Mouse (Mus musculus) monocyte, adult 2 months (primary cell): ENCODE results near the gene Slu7.

Source experiments
- DNase-seq, 2 experiments: peaks; one replicate each; pipeline ENCODE4 v3.0.0; 2022; ENCODE audit warnings: low spot score in 2 of 2, low read depth in 1 of 2

Slu7 gene

DNA sequence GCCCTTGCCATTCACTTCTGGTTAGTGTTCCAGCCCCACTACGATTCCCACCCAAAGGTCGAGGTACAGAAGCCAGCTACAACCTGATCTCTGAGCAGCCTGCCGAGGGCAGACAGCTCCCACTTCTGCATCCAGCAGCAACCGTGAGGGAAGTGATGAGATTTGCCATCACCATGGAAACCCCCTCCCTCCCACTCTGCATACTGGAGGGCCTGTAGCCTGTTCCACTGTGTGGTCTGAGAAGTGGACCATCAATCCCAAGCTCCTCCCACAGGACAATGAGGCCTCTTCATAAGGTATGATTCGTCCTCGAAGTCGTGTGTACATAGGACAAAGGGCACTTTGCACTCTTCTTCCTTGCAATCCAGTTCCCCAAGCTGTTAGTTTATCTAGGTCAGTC lies 16.3 kb upstream of the Slu7 start:
- DNase-seq = no peak

GRCm38 (mm10) chr11:43424386-43424785 lies 9.2 kb upstream of the Slu7 start:
- DNase-seq = no peak

DNA sequence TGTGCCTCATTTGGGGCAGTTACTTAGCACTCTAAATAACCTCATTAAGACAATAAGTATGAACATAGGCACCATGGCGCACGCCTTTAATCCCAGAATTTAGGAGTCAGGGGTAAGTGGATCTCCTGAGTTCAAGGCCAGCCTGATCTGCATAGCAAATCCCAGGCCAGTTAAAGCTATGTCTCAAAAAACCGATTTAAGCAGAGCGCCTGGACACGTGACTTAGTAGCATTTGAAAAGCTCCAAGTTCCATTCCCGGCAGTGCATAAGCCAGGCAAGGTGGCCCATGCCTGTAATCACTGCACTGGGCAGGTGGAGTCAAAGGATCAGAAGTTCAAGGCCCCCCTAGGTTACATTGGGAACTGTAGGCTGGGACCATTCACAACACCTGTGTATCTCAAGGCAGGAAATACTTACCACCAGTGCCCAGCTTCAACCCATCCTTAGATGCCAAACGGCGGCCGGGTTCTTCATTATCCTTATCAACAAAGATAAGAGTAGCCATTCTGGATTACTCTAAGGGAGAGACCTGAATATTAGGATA lies 8.3 kb upstream of the Slu7 start:
- DNase-seq = no peak

- peak; percentile 13 to 62 for DNase-seq
These were observed 7.6 kb upstream of the Slu7 start, which contains the start of gene Pttg1 for GRCm38 (mm10) chr11:43425824-43426413. Pttg1 (minus strand) TSS chr11:43426251.

- DNase-seq = no peak
These were observed 7.1 kb upstream of the Slu7 start for GRCm38 (mm10) chr11:43426414-43426884.

GRCm38 (mm10) chr11:43434024-43434407 lies 472 bp downstream of the Slu7 start:
- no peak for DNase-seq

- DNase-seq = no peak
These were observed 7.6 kb downstream of the Slu7 start for GRCm38 (mm10) chr11:43441121-43441520.

DNA sequence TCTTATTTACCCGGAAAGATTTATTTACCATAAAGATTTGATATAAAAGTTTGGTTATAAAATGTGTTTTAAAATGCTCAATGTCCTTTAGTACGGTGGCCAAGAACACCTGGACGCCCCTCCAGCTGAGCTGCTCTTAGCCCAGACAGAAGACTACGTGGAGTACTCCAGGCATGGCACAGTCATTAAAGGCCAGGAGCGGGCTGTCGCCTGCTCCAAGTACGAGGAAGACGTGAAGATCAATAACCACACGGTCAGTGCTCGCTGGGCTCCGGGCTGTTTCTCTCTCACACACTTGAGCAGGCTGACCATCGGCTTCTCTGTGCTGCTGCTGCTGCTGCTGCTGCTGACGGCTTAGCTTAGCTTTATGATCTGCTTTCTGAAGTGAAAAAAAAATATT lies 9.6 kb downstream of the Slu7 start:
- no peak for DNase-seq

DNA sequence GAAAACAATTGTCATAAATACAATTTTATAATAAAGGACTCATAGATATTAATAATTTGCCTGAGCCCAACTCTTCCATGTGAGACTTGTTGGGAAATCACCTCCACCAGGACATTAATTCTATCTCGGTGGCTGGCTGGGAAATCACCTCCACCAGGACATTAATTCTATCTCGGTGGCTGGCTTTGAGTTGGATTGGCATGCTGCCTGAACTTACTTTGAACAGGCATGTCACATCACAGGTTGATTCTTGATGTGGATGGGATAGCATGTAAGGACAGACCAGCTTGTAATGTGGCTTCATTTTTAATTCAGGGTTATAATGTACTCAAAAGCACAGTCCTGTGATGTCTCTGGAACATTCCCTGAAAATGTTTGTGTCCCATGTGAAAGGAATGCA lies 16.4 kb downstream of the Slu7 start:
- DNase-seq = no peak

DNA sequence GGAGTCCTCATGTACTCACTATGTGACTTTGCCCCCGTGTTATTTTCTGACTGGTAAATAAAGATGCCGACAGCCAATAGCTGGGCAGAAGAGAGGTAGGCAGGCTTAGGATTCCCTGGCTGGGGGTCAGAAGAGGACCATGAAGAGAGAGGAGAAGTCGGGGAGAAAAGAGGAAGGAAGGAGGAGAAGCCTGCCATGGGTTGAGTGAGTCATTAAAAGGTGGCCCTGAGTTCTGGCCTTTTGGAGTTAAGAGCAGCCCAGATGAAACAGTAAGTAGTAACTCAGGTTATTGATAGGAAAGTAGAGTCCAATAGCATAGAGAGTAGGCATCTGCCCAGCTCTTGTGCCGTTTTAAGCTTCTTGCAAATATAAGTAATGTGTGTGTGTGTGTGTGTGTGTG lies 17.8 kb downstream of the Slu7 start:
- DNase-seq = no peak

GRCm38 (mm10) chr11:43452266-43452665 lies 18.7 kb downstream of the Slu7 start:
- no peak for DNase-seq

DNA sequence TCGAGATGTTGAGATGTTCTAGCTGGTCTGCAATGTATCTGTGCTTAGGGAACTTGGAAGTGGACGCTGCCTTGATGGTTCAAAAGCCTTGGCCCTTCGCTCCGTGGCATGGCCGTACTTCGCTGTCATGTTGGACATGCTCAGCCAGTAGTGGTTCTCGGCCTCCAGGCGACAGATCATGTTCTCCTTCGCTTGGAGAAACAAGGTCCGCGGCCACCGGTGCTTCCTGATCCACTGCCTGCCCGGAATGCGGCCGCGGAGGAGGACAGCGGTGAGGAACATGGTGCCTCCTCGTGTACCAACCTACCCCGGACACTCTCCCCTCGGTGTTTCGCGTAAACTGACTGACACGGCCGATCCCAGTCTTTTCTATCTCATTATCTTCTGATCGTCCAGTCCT lies 29.7 kb downstream of the Slu7 start:
- DNase-seq = no peak

DNA sequence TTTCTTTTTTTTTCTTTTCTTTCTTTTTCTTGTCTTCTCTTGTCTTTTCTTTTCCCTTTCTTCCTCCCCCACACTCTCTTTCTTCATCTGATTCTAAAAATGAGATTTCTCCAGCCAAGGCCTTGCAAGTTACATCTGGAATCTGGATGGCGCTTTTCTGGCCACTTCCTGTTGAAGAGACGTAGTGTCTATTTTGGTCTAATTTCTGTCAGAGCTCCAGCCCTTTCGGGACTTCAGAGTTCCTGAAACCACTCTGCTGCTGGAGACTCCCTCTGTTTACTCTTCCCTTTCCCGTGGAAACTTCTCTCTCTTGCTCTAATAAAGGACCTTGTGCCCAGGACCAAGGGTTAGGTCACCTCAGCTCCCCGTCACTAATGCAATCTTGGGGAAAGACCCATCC lies 36.6 kb downstream of the Slu7 start:
- DNase-seq = no peak

DNA sequence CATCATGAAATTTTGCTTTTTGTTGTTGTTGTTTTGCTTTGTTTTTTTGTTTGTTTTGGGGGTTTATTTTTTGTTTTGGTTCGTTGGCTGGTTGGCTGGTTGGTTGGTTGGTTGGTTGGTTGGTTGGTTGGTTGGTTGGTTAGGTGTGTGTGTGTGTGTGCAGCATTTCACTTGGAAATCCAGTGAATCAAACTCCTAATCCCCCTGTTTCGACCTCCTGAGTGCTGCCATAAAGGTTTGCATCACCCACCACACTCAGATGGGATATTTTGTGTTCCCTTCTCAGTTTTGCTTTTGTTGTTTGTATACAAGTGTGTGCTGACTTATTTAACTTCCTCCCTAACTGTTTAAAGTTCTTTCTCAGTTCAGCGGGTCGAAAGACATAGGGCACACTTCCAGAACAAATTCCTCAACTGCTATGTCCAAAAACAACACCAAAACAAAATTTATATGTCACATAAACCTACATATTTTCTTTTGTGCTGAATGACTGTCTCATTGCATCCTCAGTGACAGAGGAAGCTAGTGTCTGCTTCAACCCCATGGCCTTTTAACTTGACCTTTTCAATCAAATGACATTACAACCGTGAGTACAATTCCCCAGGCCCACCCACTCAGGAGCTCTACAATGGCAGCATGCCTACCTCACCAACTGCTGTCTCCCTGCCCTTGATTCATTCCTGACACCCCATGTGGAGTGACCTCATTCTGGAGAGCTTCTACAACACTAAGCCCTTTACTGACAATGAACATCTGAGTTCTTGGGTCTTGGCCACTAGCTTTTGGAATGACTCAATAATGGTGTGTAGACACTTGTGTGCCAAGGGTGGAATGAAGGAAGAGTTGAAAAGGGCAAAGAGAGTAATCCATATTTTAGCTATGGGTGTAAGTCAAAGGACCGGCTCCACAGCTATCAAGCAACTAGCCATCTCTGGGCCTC lies 37.6 kb downstream of the Slu7 start:
- DNase-seq = no peak

DNA sequence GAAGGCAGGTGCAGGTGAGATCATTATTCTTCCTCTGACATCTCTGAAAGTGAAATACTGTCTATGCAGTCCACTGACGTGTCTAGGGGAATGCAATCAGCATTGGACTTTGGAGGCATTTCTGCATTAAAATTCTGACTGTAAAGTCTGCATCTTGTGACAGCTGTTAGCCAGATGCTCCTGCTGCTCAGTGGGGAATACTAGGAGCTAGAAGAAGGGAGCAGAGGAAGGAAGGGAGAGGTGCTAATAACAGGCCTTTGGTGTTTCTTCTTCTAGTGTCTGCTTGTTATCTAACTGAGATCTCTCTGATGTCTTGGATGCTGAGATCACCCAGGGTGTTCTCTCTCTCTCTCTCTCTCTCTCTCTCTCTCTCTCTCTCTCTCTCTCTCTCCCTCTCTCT lies 39.6 kb downstream of the Slu7 start:
- no peak for DNase-seq

DNA sequence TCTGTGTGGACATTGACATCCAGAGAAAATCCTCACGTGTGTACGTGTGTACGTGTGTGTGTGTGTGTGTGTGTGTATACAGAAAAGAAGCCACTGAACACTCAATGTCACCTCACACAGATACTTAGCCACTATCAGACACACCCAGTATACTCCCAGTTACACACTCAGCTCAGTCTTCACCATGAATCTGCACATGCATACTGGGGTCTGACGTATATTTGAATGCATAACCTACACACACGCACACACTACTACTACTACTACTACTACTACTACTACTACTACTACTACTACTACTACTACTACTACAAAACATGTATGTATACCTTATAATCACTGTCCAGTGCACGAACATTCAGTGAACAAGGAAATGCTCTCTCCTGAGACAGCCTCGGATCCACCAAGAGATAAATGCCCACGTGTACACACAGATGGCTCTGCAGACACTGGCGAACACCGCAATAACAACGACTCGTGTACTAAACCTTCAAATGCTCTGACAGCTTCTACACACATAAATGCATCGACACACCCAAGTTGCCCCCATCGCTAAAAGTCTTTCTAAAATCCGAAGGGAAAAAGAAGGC lies 40.2 kb downstream of the Slu7 start:
- DNase-seq = no peak

GRCm38 (mm10) chr11:43474225-43474774 lies 40.8 kb downstream of the Slu7 start, which contains the start of gene C1qtnf2:
C1qtnf2 (plus strand) TSS chr11:43474276.
- DNase-seq = no peak

GRCm38 (mm10) chr11:43479376-43479775 lies 45.8 kb downstream of the Slu7 start:
- DNase-seq = no peak

- DNase-seq = no peak
These were observed 47.0 kb downstream of the Slu7 start for GRCm38 (mm10) chr11:43480561-43480960.

DNA sequence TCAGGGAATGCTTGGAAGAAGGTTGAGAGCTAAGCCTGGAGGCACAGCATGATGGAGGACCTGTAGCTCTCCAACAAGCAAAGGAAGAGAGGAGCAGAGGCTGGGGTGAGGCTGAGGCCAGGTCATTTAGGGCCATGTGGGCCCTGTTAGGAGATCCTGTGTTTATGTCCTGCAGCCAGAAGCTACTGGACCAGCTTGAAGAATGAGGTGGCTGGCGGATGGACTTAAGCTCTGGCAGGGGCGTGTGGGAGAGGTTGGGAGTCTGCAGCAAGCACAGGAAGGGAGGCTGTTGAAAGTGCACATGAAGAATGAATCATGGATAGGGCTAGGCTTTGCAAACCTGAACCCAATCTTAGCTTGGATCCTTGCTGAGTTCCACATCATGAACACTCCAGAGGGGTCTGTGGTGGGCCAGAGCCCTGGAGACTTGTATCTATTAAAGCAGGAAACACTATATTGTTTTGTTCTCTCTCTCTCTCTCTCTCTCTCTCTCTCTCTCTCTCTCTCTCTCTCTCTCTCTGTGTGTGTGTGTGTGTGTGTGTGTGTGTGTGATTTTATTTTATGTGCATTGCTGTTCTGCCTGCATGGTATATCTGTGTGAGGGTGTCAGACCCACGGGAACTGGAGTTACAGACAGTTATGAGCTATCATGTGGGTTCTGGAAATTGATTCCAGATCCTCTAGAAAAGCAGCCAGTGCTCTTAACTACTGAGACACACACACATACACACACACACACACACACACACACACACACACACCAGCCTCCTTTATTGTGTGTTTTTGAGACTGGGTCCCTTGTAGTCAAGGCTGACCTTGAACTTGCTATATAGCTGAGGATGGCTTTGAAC lies 48.4 kb downstream of the Slu7 start:
- no peak for DNase-seq
